Mouse (Mus musculus): ENCODE results near the gene Kcnmb4. TPM values are rescaled to one million over a fixed set of nuclear protein-coding genes. Genes with fewer than 3 reads are reported as not detected.
A peak's percentile ranks its signal among the peaks of the same experiment; 100 is the strongest.

Gene Kcnmb4
- 1 to 10 TPM; 1.5 to 2.2 TPM for polyA plus RNA-seq (2017; shearing (Covaris generic))

GRCm38 (mm10) chr10:116473759-116474549, at the start of gene Kcnmb4:
Gene Kcnmb4, minus strand, starts transcription at chr10:116473878.
- peak; percentile 34 for ATAC-seq

- ATAC-seq: no peak
Measured at GRCm38 (mm10) chr10:116519588-116519987, 45.9 kb upstream of the Kcnmb4 start.

- no peak for ATAC-seq
Measured at GRCm38 (mm10) chr10:116515590-116515989, 41.9 kb upstream of the Kcnmb4 start.

- ATAC-seq: no peak
Measured at GRCm38 (mm10) chr10:116515158-116515557, 41.5 kb upstream of the Kcnmb4 start.

GRCm38 (mm10) chr10:116513254-116513635, 39.6 kb upstream of the Kcnmb4 start:
- ATAC-seq: no peak

GRCm38 (mm10) chr10:116512521-116513253, 39.0 kb upstream of the Kcnmb4 start:
- ATAC-seq: peak; percentile 16

- ATAC-seq: peak; percentile 86
Measured at GRCm38 (mm10) chr10:116505303-116506014, 31.8 kb upstream of the Kcnmb4 start.

GRCm38 (mm10) chr10:116492768-116493167, 19.1 kb upstream of the Kcnmb4 start:
- no peak for ATAC-seq

GRCm38 (mm10) chr10:116486895-116487747, 13.4 kb upstream of the Kcnmb4 start:
- peak; percentile 64 for ATAC-seq

- no peak for ATAC-seq
Measured at GRCm38 (mm10) chr10:116481917-116482316, 8.2 kb upstream of the Kcnmb4 start.

GRCm38 (mm10) chr10:116480988-116481387, 7.3 kb upstream of the Kcnmb4 start:
- no peak for ATAC-seq

GRCm38 (mm10) chr10:116476559-116476958, 2.9 kb upstream of the Kcnmb4 start:
- ATAC-seq: no peak

GRCm38 (mm10) chr10:116475725-116476124, 2.0 kb upstream of the Kcnmb4 start:
- no peak for ATAC-seq

- peak; percentile 84 for ATAC-seq
Measured at GRCm38 (mm10) chr10:116473071-116473758, 463 bp downstream of the Kcnmb4 start.

- no peak for ATAC-seq
Measured at GRCm38 (mm10) chr10:116472579-116472978, 1.1 kb downstream of the Kcnmb4 start.

- no peak for ATAC-seq
Measured at GRCm38 (mm10) chr10:116470306-116470925, 3.3 kb downstream of the Kcnmb4 start.

- no peak for ATAC-seq
Measured at GRCm38 (mm10) chr10:116468094-116468493, 5.6 kb downstream of the Kcnmb4 start.

- ATAC-seq: peak; percentile 47
Measured at GRCm38 (mm10) chr10:116463753-116464345, 9.8 kb downstream of the Kcnmb4 start.

GRCm38 (mm10) chr10:116461443-116461842, 12.2 kb downstream of the Kcnmb4 start:
- no peak for ATAC-seq

- ATAC-seq: no peak
Measured at GRCm38 (mm10) chr10:116458786-116459185, 14.9 kb downstream of the Kcnmb4 start.

- ATAC-seq: no peak
Measured at GRCm38 (mm10) chr10:116452771-116453170, 20.9 kb downstream of the Kcnmb4 start.

Data from CD4-positive, CD25-positive, alpha-beta regulatory T cell, adult 4 months (primary cell).